Mouse (Mus musculus) MN1 (cell line): ENCODE measurements at regions not wholly inside any gene's neighbourhood (a gene's known extent, or its start where the extent isn't known, plus 50 kb on each side); places are given as distances from the start of the nearest gene placed in this dataset.

Experiments
- DNase-seq: peaks from one replicate; pipeline ENCODE4 v3.0.0-alpha.2; 2016; ENCODE audit warnings: low spot score

- no peak for DNase-seq
Measured at GRCm38 (mm10) chr2:93135324-93135723, 52.0 kb upstream of the Trp53i11 start.

GRCm38 (mm10) chr2:93133301-93133971 is 53.9 kb upstream of the Trp53i11 start:
- DNase-seq: no peak

GRCm38 (mm10) chr2:93131825-93132623 is 55.3 kb upstream of the Trp53i11 start:
- DNase-seq: peak; percentile 90

GRCm38 (mm10) chr2:93131236-93131635 is 56.1 kb upstream of the Trp53i11 start:
- DNase-seq: no peak

- DNase-seq: no peak
Measured at GRCm38 (mm10) chr2:93129176-93129575, 58.2 kb upstream of the Trp53i11 start.

- DNase-seq: peak; percentile 89
Measured at GRCm38 (mm10) chr2:93126595-93127165, 60.7 kb upstream of the Trp53i11 start.

GRCm38 (mm10) chr2:93126112-93126511 is 61.2 kb upstream of the Trp53i11 start:
- DNase-seq: no peak

- DNase-seq: no peak
Measured at GRCm38 (mm10) chr2:93124866-93125467, 62.4 kb upstream of the Trp53i11 start.

GRCm38 (mm10) chr2:93123829-93124228 is 63.5 kb upstream of the Trp53i11 start:
- DNase-seq: no peak

- no peak for DNase-seq
Measured at GRCm38 (mm10) chr2:93120386-93120785, 67.0 kb upstream of the Trp53i11 start.

GRCm38 (mm10) chr2:93119001-93119400 is 68.3 kb upstream of the Trp53i11 start:
- DNase-seq: peak; percentile 55

GRCm38 (mm10) chr2:93115303-93115702 is 69.3 kb upstream of the Prdm11 start:
- no peak for DNase-seq

GRCm38 (mm10) chr2:93113929-93114328 is 68.0 kb upstream of the Prdm11 start:
- DNase-seq: no peak

GRCm38 (mm10) chr2:93112320-93112719 is 66.4 kb upstream of the Prdm11 start:
- DNase-seq: no peak

GRCm38 (mm10) chr2:93110898-93111297 is 64.9 kb upstream of the Prdm11 start:
- no peak for DNase-seq

GRCm38 (mm10) chr2:93106581-93106980 is 60.6 kb upstream of the Prdm11 start:
- no peak for DNase-seq

- DNase-seq: no peak
Measured at GRCm38 (mm10) chr2:93101991-93102390, 56.0 kb upstream of the Prdm11 start.

GRCm38 (mm10) chr2:93099780-93100179 is 53.8 kb upstream of the Prdm11 start:
- DNase-seq: peak; percentile 64

GRCm38 (mm10) chr2:93097016-93097415 is 51.0 kb upstream of the Prdm11 start:
- DNase-seq: no peak

- DNase-seq: no peak
Measured at GRCm38 (mm10) chr2:93096078-93096729, 50.2 kb upstream of the Prdm11 start.
